Mouse (Mus musculus) NIH3T3 (cell line): ENCODE data around the gene Hist2h3c2.
"Not testable (repeated sequence)": the region's sequence is repeated elsewhere in the genome, so short reads cannot be mapped to it uniquely, and the experiment has no call there.

Source experiments
- DNase-seq: peaks from one replicate; pipeline ENCODE4 v3.0.0-alpha.2; 2012; ENCODE audit warnings: low read depth

Hist2h3c2 gene

DNA sequence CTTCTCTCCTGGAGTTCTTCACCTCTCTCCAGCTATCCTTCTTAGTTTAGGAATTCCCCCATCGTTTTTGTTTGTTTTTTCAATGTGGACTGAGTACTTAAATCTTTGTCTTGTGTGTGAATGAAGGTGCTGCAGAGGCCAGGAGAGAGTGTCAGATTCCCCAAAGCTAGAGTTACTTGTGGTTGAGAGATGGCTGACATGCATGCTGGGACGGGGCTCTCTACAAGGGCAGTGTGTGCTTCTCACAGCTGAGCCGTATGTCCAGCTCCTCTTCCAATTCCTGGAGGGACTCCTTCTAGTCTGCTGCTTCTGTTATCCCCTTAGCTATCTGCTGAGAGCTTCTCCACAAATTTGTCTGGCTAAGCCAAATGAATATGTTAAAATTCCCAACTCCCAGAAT, 3.1 kb downstream of the Hist2h3c2 start:
- no peak for DNase-seq

DNA sequence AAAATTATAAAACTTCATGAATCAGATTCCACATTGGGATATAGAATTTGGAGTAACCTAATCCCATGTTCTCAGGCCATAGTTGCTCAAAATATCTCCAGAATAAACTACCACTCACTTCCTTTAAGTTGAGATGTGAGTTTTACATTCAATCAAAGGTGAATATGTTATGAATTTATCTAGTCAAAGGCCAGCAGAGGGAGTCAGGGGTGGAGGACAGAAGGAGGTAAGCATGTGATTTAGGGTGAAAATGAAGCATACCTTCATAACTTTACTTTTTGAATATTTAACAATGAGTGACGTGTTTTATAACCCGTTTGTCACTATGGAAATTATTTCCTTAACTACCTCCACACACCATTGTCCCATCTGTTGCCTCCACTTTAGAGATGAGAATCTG, 4.0 kb downstream of the Hist2h3c2 start:
- no peak for DNase-seq

- no peak for DNase-seq
Observed at GRCm38 (mm10) chr3:96231758-96232120, 7.2 kb downstream of the Hist2h3c2 start.

GRCm38 (mm10) chr3:96230910-96231757, 7.8 kb downstream of the Hist2h3c2 start:
- no peak for DNase-seq

GRCm38 (mm10) chr3:96230404-96230803, 8.5 kb downstream of the Hist2h3c2 start:
- DNase-seq: no peak

DNA sequence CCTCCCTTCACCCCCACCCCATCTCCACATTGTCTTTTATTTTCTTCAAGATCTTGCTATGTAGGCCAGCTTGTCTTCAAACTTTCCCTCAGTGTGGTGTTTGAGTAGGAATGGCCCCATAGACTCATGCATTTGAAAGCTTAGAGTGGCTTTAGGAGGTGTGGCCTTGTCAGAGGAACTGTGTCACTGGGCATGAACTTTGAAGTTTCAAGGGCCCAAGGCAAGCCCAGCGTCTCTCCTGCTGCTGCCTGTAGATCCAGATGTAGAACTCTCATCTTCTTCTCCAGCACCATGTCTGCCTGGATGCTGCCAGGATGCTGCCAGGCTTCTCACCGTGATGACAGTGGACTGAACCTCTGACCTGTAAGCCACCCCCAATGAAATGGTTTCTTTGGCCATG, 10.1 kb downstream of the Hist2h3c2 start:
- DNase-seq: no peak

DNA sequence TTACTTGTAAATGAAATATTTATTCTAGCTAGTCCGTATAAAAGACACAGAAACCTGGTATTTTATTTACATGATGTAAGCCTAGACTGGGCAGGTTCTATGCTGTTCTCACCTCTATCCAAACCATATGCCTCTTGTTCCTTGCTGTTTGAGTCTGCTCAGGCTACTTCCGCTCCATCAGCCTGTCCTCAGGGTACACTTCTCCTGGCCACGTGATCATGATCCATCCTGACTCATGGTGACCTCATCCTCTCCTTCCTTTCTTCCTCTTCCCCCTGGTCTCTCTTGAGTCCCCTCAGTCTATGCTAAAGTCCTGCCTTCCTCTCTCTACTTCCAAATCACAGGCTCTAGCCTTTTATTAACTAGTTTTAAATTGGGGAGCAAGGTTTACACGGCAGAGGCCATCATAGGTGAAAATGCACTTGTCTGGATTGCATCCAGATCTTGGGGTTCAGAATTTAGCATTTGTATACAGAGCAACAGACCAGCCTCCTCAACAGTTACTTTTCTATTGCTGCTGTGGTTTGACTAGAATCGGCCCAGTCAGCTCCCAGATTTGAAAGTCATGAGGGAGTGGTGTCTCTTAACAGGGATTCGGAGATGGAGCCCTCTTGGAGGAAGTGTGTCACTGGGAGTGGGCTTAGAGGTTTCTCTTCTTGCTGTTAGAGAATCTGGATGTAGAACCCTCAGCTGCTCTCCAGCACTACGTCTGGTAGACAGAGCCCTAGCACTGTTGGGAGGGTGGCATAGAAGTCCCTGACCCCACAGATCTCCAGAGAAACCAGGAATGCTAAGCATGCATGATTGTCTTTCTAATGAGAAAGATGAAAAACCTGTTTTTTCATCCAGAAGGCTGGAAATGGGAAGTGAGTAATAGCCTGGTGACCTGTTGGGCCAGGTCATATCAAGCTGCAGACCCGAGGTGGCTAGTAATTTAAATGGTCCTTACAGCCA, 12.0 kb downstream of the Hist2h3c2 start:
- DNase-seq: peak; percentile 84

- DNase-seq: no peak
Observed at GRCm38 (mm10) chr3:96225421-96225820, 13.5 kb downstream of the Hist2h3c2 start.

DNA sequence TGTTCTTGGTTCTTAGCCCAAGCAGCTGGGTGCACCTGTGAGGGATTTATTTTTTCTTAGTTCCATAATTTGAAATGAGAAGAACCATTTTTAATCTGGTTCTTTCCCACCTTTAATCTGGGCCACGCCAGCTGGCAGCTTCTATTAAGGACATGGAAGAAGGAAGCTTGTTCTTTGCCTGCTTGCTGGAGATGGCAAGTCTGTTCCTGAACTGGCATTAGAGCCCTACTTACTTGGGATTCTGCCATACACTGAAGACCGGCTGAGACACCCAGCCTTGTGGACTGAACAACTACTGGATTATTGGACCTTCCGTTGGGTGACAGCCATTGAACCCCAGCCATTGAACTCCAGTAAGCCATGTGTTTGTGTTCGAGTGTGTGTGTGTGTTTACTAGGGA, 16.2 kb downstream of the Hist2h3c2 start:
- DNase-seq: no peak

GRCm38 (mm10) chr3:96221640-96222038, 17.3 kb downstream of the Hist2h3c2 start:
- no peak for DNase-seq

GRCm38 (mm10) chr3:96220765-96221639, 17.9 kb downstream of the Hist2h3c2 start, which contains the start of the genes Hist2h2ac and Hist2h2be:
Gene Hist2h2ac, minus strand, starts transcription at chr3:96220880.
Gene Hist2h2be, plus strand, starts transcription at chr3:96221119.
- peak; percentile 94 for DNase-seq

- DNase-seq: peak; percentile 52
Observed at GRCm38 (mm10) chr3:96220131-96220764, 18.7 kb downstream of the Hist2h3c2 start.

GRCm38 (mm10) chr3:96219661-96220130, 19.2 kb downstream of the Hist2h3c2 start, which contains the start of the genes Bola1 and Hist2h2ab:
Gene Bola1, minus strand, starts transcription at chr3:96219709.
Gene Hist2h2ab, plus strand, starts transcription at chr3:96219865.
- DNase-seq: peak; percentile 86

- no peak for DNase-seq
Observed at GRCm38 (mm10) chr3:96219191-96219641, 19.7 kb downstream of the Hist2h3c2 start.

GRCm38 (mm10) chr3:96209242-96209641, 29.7 kb downstream of the Hist2h3c2 start:
- peak; percentile 22 for DNase-seq

DNA sequence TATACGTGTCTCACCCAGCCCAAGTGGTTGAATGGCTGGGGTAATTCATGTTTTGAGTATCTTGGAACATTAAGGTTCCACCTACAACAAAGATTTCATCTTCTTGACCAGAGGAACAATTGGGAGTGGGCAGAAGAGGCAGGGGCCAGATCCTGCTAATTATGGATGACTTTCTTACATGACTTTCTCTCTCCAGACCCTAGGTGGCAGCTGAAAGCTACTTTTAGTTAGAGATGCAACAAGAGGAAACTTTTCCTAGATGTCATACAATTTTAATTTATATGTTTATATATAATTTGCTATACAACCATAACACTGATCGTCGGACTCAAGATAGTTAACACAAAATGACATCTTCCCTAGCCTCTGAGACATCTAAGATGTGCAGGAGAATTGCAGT, 31.1 kb downstream of the Hist2h3c2 start:
- peak; percentile 63 for DNase-seq

- no peak for DNase-seq
Observed at GRCm38 (mm10) chr3:96199731-96200130, 39.2 kb downstream of the Hist2h3c2 start.

DNA sequence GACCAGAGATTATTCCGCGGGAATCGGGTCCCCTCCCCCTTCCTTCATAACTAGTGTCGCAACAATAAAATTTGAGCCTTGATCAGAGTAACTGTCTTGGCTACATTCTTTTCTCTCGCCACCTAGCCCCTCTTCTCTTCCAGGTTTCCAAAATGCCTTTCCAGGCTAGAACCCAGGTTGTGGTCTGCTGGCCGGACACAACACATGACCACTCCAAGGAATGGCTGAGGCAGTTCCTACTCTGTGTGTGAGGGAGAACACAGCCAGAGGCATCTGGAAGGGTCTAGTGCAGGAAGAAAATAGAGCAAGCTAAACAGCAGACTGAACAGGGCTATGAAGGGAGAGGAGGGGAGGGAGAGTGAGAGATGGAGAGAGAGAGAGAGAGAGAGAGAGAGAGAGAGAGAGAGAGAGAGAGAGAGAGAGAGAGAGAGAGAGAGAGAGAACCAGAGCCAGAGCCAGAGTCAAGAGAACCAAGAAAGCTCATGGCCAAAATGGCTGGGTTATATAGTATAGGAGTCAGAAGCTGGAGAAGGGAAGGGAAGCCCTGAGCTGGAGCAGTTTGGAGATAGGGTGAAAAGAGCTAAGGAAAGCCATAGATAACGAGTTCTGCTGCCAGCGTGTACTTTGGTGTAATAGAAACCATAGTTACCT, 40.2 kb downstream of the Hist2h3c2 start:
- not testable (repeated sequence) for DNase-seq

GRCm38 (mm10) chr3:96198181-96198580, 40.7 kb downstream of the Hist2h3c2 start:
- DNase-seq: peak; percentile 38

GRCm38 (mm10) chr3:96197129-96197749, 41.7 kb downstream of the Hist2h3c2 start:
- DNase-seq: peak; percentile 93
